Mouse (Mus musculus): ENCODE data around the gene Nrcam.

The Nrcam gene

GRCm38 (mm10) chr12:44437046-44437827 lies 108.6 kb downstream of the Nrcam start:
- DNase-seq (ENCODE audit: low read depth): no peak

GRCm38 (mm10) chr12:44438884-44439283 lies 110.2 kb downstream of the Nrcam start:
- no peak for DNase-seq (ENCODE audit: low read depth)

- no peak for DNase-seq (ENCODE audit: low read depth)
Measured at GRCm38 (mm10) chr12:44440230-44440629, 111.5 kb downstream of the Nrcam start.

- DNase-seq (ENCODE audit: low read depth): no peak
Measured at GRCm38 (mm10) chr12:44450930-44451329, 122.2 kb downstream of the Nrcam start.

- no peak for DNase-seq (ENCODE audit: low read depth)
Measured at GRCm38 (mm10) chr12:44451742-44452141, 123.1 kb downstream of the Nrcam start.

- peak; percentile 16 for DNase-seq (ENCODE audit: low read depth)
Measured at GRCm38 (mm10) chr12:44453791-44454190, 125.1 kb downstream of the Nrcam start.

GRCm38 (mm10) chr12:44457961-44458360 lies 129.3 kb downstream of the Nrcam start:
- peak; percentile 5 for DNase-seq (ENCODE audit: low read depth)

GRCm38 (mm10) chr12:44462436-44462835 lies 133.8 kb downstream of the Nrcam start:
- DNase-seq (ENCODE audit: low read depth): no peak

- DNase-seq (ENCODE audit: low read depth): no peak
Measured at GRCm38 (mm10) chr12:44462976-44463375, 134.3 kb downstream of the Nrcam start.

- DNase-seq (ENCODE audit: low read depth): no peak
Measured at GRCm38 (mm10) chr12:44471073-44471472, 142.4 kb downstream of the Nrcam start.

GRCm38 (mm10) chr12:44475355-44475754 lies 146.7 kb downstream of the Nrcam start:
- DNase-seq (ENCODE audit: low read depth): no peak

- DNase-seq (ENCODE audit: low read depth): no peak
Measured at GRCm38 (mm10) chr12:44479260-44480030, 150.8 kb downstream of the Nrcam start.

- DNase-seq (ENCODE audit: low read depth): no peak
Measured at GRCm38 (mm10) chr12:44480031-44480419, 151.3 kb downstream of the Nrcam start.

- DNase-seq (ENCODE audit: low read depth): no peak
Measured at GRCm38 (mm10) chr12:44481415-44481814, 152.7 kb downstream of the Nrcam start.

GRCm38 (mm10) chr12:44492759-44493479 lies 164.2 kb downstream of the Nrcam start:
- no peak for DNase-seq (ENCODE audit: low read depth)

GRCm38 (mm10) chr12:44497762-44498161 lies 169.1 kb downstream of the Nrcam start:
- DNase-seq (ENCODE audit: low read depth): no peak

GRCm38 (mm10) chr12:44498872-44499271 lies 170.2 kb downstream of the Nrcam start:
- no peak for DNase-seq (ENCODE audit: low read depth)

GRCm38 (mm10) chr12:44501807-44502487 lies 173.3 kb downstream of the Nrcam start:
- DNase-seq (ENCODE audit: low read depth): no peak

- no peak for DNase-seq (ENCODE audit: low read depth)
Measured at GRCm38 (mm10) chr12:44503737-44504136, 175.1 kb downstream of the Nrcam start.

- no peak for DNase-seq (ENCODE audit: low read depth)
Measured at GRCm38 (mm10) chr12:44508635-44509034, 179.9 kb downstream of the Nrcam start.

- DNase-seq (ENCODE audit: low read depth): no peak
Measured at GRCm38 (mm10) chr12:44509406-44510104, 180.9 kb downstream of the Nrcam start.
